Mouse (Mus musculus) Muller cell, postnatal 12 days (primary cell): ENCODE results near the gene Slc15a4.

Experiments used
- DNase-seq: peaks from one replicate; pipeline ENCODE4 v3.0.0-alpha.2; 2015; ENCODE audit errors: inconsistent ontology term

Slc15a4 gene

GRCm38 (mm10) chr5:127632167-127633145, at the start of gene Slc15a4, which contains the start of gene Glt1d1:
Gene Slc15a4, minus strand, starts transcription at chr5:127632897.
Gene Glt1d1, plus strand, starts transcription at chr5:127632262.
- DNase-seq, result peak; percentile 47

- DNase-seq, result no peak
These were observed 45.8 kb upstream of the Slc15a4 start for GRCm38 (mm10) chr5:127678501-127678900.

- no peak for DNase-seq
These were observed 44.9 kb upstream of the Slc15a4 start for GRCm38 (mm10) chr5:127677561-127677960.

GRCm38 (mm10) chr5:127673913-127674312, 41.2 kb upstream of the Slc15a4 start:
- no peak for DNase-seq

GRCm38 (mm10) chr5:127660979-127661378, 28.3 kb upstream of the Slc15a4 start:
- no peak for DNase-seq

GRCm38 (mm10) chr5:127660267-127660666, 27.6 kb upstream of the Slc15a4 start:
- no peak for DNase-seq

GRCm38 (mm10) chr5:127659312-127659711, 26.6 kb upstream of the Slc15a4 start:
- no peak for DNase-seq

- DNase-seq, result no peak
These were observed 25.6 kb upstream of the Slc15a4 start for GRCm38 (mm10) chr5:127658257-127658656.

GRCm38 (mm10) chr5:127649077-127649476, 16.4 kb upstream of the Slc15a4 start:
- no peak for DNase-seq

- no peak for DNase-seq
These were observed 15.3 kb upstream of the Slc15a4 start for GRCm38 (mm10) chr5:127648046-127648445.

GRCm38 (mm10) chr5:127641185-127641958, 8.7 kb upstream of the Slc15a4 start:
- no peak for DNase-seq

- DNase-seq, result no peak
These were observed 7.7 kb upstream of the Slc15a4 start for GRCm38 (mm10) chr5:127640359-127640758.

GRCm38 (mm10) chr5:127639635-127640034, 6.9 kb upstream of the Slc15a4 start:
- no peak for DNase-seq

GRCm38 (mm10) chr5:127639067-127639605, 6.4 kb upstream of the Slc15a4 start:
- DNase-seq, result no peak

- no peak for DNase-seq
These were observed 5.5 kb upstream of the Slc15a4 start for GRCm38 (mm10) chr5:127638177-127638576.

GRCm38 (mm10) chr5:127637622-127638021, 4.9 kb upstream of the Slc15a4 start:
- DNase-seq, result no peak

GRCm38 (mm10) chr5:127633666-127634065, 969 bp upstream of the Slc15a4 start:
- no peak for DNase-seq

- DNase-seq, result no peak
These were observed 491 bp upstream of the Slc15a4 start for GRCm38 (mm10) chr5:127633188-127633587.

GRCm38 (mm10) chr5:127631671-127632070, 1.0 kb downstream of the Slc15a4 start:
- no peak for DNase-seq

- DNase-seq, result no peak
These were observed 5.5 kb downstream of the Slc15a4 start for GRCm38 (mm10) chr5:127627242-127627641.

GRCm38 (mm10) chr5:127624427-127625213, 8.1 kb downstream of the Slc15a4 start:
- DNase-seq, result no peak
